13 mouse cellular contexts compared by ENCODE assay signal in the genomic region with DNA sequence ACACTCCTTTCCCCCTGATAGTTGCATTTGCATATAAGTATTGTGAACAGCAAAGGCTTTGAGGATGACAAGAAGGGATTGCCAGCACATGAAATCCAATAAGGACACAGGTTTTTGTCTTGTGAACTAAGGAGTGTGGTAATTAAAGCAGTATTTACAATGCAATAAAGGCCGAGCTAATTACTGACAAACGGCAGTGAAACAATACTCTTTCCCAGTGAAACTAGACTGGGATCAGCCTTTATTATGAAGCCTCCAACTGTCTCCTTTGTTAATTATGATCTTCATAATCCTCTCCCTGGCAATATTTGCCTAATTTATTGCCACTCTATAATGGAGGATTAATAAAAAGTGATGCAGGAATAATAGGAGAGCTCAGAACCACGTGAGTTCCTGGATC.
"Had no signal": no experiment of that assay in that cellular context is flagged by ENCODE, and none has a peak within 500 bp of the region (broad histone marks: within the 10 kb centered on the region; RNA-seq: fewer than 3 reads in every experiment).

No protein-coding gene starts in this region.

- H3K4me3 ChIP-seq: kidney, embryonic 15.5 days; limb, embryonic 10.5 days; liver, embryonic 15.5 days had no signal

- H3K27ac ChIP-seq: kidney, embryonic 15.5 days; limb, embryonic 10.5 days; liver, embryonic 15.5 days; stomach, postnatal 0 days had no signal

- H3K27me3 ChIP-seq: kidney, embryonic 15.5 days; liver, embryonic 15.5 days had no signal

- DNase-seq: kidney, adult 2 months; kidney, postnatal 14 days; lung, adult 2 months; lung, postnatal 36 days; thymus, adult 18-20 months; thymus, postnatal 14 days had no signal

- H3K4me2 ChIP-seq: kidney, embryonic 15.5 days; liver, embryonic 11.5 days; liver, embryonic 15.5 days had no signal

- ATAC-seq: intestine, embryonic 16.5 days; lung, postnatal 0 days had no signal

- H3K4me1 ChIP-seq: kidney, embryonic 15.5 days; limb, embryonic 10.5 days; liver, embryonic 15.5 days had no signal

- H3K36me3 ChIP-seq: kidney, embryonic 15.5 days; limb, embryonic 10.5 days; liver, embryonic 15.5 days had no signal

- H3K9me3 ChIP-seq: kidney, embryonic 15.5 days; limb, embryonic 10.5 days; liver, embryonic 15.5 days had no signal

- H3K9ac ChIP-seq: kidney, embryonic 15.5 days; liver, embryonic 15.5 days had no signal
